Mouse (Mus musculus) lung, postnatal 0 days (tissue): ENCODE results near the gene Hs6st3. TPM values are rescaled to one million over a fixed set of nuclear protein-coding genes. Genes with fewer than 3 reads are reported as not detected.

Experiments
- ATAC-seq: fragments of 200-750 bp; cut with Nextera tagmentation; 2 replicates; pipeline ENCODE4 v1.8.0; 2017; ENCODE audit warnings: moderate library complexity
- DNase-seq: peaks from one replicate; pipeline ENCODE4 v3.0.0-alpha.2; 2016; ENCODE audit warnings: low spot score
- H3K27ac ChIP-seq: fragments of 300-500 bp; sonication (generic); 2 replicates; pipeline ENCODE4 v1.5.1; 2014; ENCODE audit warnings: antibody characterized with exemption, mild to moderate bottlenecking, low read length, mixed read lengths
- H3K27me3 ChIP-seq: fragments of 300-500 bp; sonication (generic); replicated peaks from 2 replicates; pipeline ENCODE4 v1.6.1; 2014; ENCODE audit warnings: low read length, mixed read lengths; ENCODE audit not compliant: insufficient read depth
- H3K36me3 ChIP-seq: fragments of 300-500 bp; sonication (generic); 2 replicates; pipeline ENCODE4 v1.6.1; 2014; ENCODE audit warnings: low read length, mixed read lengths; ENCODE audit not compliant: insufficient read depth
- H3K4me1 ChIP-seq: fragments of 300-500 bp; sonication (generic); 2 replicates; pipeline ENCODE4 v1.6.1; 2014; ENCODE audit warnings: antibody characterized with exemption, low read depth, low read length, mixed read lengths; ENCODE audit not compliant: insufficient read depth
- H3K4me2 ChIP-seq: fragments of 300-500 bp; sonication (generic); replicated peaks from 2 replicates; pipeline ENCODE4 v1.6.1; 2014; ENCODE audit warnings: low read depth, mild to moderate bottlenecking, low read length, moderate library complexity, mixed read lengths
- H3K4me3 ChIP-seq: fragments of 300-500 bp; sonication (generic); 2 replicates; pipeline ENCODE4 v1.5.1; 2014; ENCODE audit warnings: low read depth, low read length
- H3K9ac ChIP-seq: fragments of 300-500 bp; sonication (generic); replicated peaks from 2 replicates; pipeline ENCODE4 v1.6.1; 2014; ENCODE audit warnings: low read depth, mild to moderate bottlenecking
- H3K9me3 ChIP-seq: fragments of 300-500 bp; sonication (generic); 2 replicates; pipeline ENCODE4 v1.6.1; 2016; ENCODE audit warnings: low read length, mixed read lengths
- CTCF ChIP-seq: IDR thresholded peaks from 2 replicates; pipeline ENCODE4 v1.5.1; 2016; ENCODE audit warnings: antibody characterized with exemption, mild to moderate bottlenecking
- EP300 ChIP-seq: IDR thresholded peaks from 2 replicates; pipeline ENCODE4 v1.6.1; 2016; ENCODE audit warnings: antibody characterized with exemption, mild to moderate bottlenecking, control low read depth
- WGBS: fragments of 180-500 bp; shearing (Covaris S2); extraction: QIAGEN DNeasy Blood & Tissue Kit; methylation state at CpG from one replicate; pipeline ENCODE4 v1.1.7; 2014; 5-methylcytosine and 5-hydroxymethylcytosine counted together
- polyA plus RNA-seq: library from polyadenylated mRNA; unstranded; fragments of >200 nt; fragmentation: Nextera tagmentation; extraction: Ambion mirVana; gene quantifications from 2 replicates; pipeline ENCODE4 v1.2.1, GENCODE M21; 2015

Gene Hs6st3
- polyA plus RNA-seq, 1 experiment from 2014 or later, result 0.66 TPM

GRCm38 (mm10) chr14:119139381-119139950 is 1.3 kb downstream of the Hs6st3 start:
- H3K4me3 ChIP-seq, result peak overlapping the region; percentile 67
- 0 out of 2 replicates have a peak, but pooled peaks cover 8% of the 10 kb centered on the region for H3K27me3 ChIP-seq
- peak overlapping the region; percentile 91 for H3K4me2 ChIP-seq
- TF ChIP-seq EP300 (no peak), CTCF (no peak)
- 28% methylated on average over 9 of the region's 9 CpGs for WGBS
- H3K9me3 ChIP-seq, result no peaks in the 10 kb centered on the region
- H3K4me1 ChIP-seq, result no peaks in the 10 kb centered on the region
- DNase-seq (no peak), ATAC-seq (no peak)
- no peaks in the 10 kb centered on the region for H3K36me3 ChIP-seq
- no peak overlapping the region for H3K9ac ChIP-seq
- H3K27ac ChIP-seq, result no peak overlapping the region

GRCm38 (mm10) chr14:119153088-119153487 is 14.9 kb downstream of the Hs6st3 start:
- Histone ChIP-seq H3K4me1 (no peaks in the 10 kb centered on the region), H3K36me3 (no peaks in the 10 kb centered on the region), H3K4me2 (no peak overlapping the region), H3K9me3 (0 out of 2 replicates have a peak, but pooled peaks cover 7% of the 10 kb centered on the region), H3K27ac (no peak overlapping the region), H3K27me3 (no peaks in the 10 kb centered on the region), H3K9ac (no peak overlapping the region), H3K4me3 (no peak overlapping the region)
- 65% methylated on average over 2 of the region's 2 CpGs for WGBS
- DNase-seq (no peak), ATAC-seq (no peak)
- no peak for TF ChIP-seq EP300
- TF ChIP-seq CTCF, result no peak

GRCm38 (mm10) chr14:119193905-119194304 is 55.8 kb downstream of the Hs6st3 start:
- H3K4me1 ChIP-seq, result no peaks in the 10 kb centered on the region
- no peak overlapping the region for H3K27ac ChIP-seq
- TF ChIP-seq CTCF (no peak), EP300 (no peak)
- H3K9me3 ChIP-seq, result no peaks in the 10 kb centered on the region
- H3K4me2 ChIP-seq, result no peak overlapping the region
- H3K4me3 ChIP-seq, result no peak overlapping the region
- WGBS, result 82% methylated on average over 9 of the region's 9 CpGs
- no peak overlapping the region for H3K9ac ChIP-seq
- ATAC-seq, result no peak
- DNase-seq, result no peak
- H3K27me3 ChIP-seq, result no peaks in the 10 kb centered on the region
- H3K36me3 ChIP-seq, result no peaks in the 10 kb centered on the region

GRCm38 (mm10) chr14:119203508-119203907 is 65.4 kb downstream of the Hs6st3 start:
- H3K9me3 ChIP-seq, result no peaks in the 10 kb centered on the region
- H3K27ac ChIP-seq, result no peak overlapping the region
- H3K4me2 ChIP-seq, result no peak overlapping the region
- H3K4me1 ChIP-seq, result no peaks in the 10 kb centered on the region
- H3K9ac ChIP-seq, result no peak overlapping the region
- no peak for TF ChIP-seq EP300
- TF ChIP-seq CTCF, result no peak
- WGBS, result 78% methylated on average over 7 of the region's 7 CpGs
- H3K27me3 ChIP-seq, result no peaks in the 10 kb centered on the region
- no peaks in the 10 kb centered on the region for H3K36me3 ChIP-seq
- DNase-seq (no peak), ATAC-seq (no peak)
- H3K4me3 ChIP-seq, result no peak overlapping the region

- Histone ChIP-seq H3K9me3 (no peaks in the 10 kb centered on the region), H3K27me3 (no peaks in the 10 kb centered on the region), H3K27ac (no peak overlapping the region), H3K4me1 (no peaks in the 10 kb centered on the region), H3K4me3 (no peak overlapping the region), H3K9ac (no peak overlapping the region), H3K4me2 (no peak overlapping the region), H3K36me3 (no peaks in the 10 kb centered on the region)
- ATAC-seq, result no peak
- WGBS, result 59% methylated on average over 13 of the region's 13 CpGs
- peak; percentile 12 for DNase-seq
- TF ChIP-seq CTCF (no peak), EP300 (no peak)
These were observed 77.6 kb downstream of the Hs6st3 start for GRCm38 (mm10) chr14:119215576-119216309.

GRCm38 (mm10) chr14:119227709-119228338 is 89.7 kb downstream of the Hs6st3 start:
- ATAC-seq (no peak), DNase-seq (no peak)
- no peak overlapping the region for H3K4me2 ChIP-seq
- H3K27me3 ChIP-seq, result no peaks in the 10 kb centered on the region
- 93% methylated on average over 3 of the region's 3 CpGs for WGBS
- no peaks in the 10 kb centered on the region for H3K9me3 ChIP-seq
- no peak for TF ChIP-seq EP300
- no peak for TF ChIP-seq CTCF
- H3K36me3 ChIP-seq, result no peaks in the 10 kb centered on the region
- no peak overlapping the region for H3K4me3 ChIP-seq
- H3K9ac ChIP-seq, result no peak overlapping the region
- H3K4me1 ChIP-seq, result no peaks in the 10 kb centered on the region
- no peak overlapping the region for H3K27ac ChIP-seq
